Mouse (Mus musculus) limb, embryonic 13.5 days (tissue): Measurements from ENCODE around the gene Rpap3. TPM values are rescaled to one million over a fixed set of nuclear protein-coding genes. Genes with fewer than 3 reads are reported as not detected.
A peak's percentile ranks its signal among the peaks of the same experiment; 100 is the strongest.

Experiments used
- ATAC-seq: fragments of 200-750 bp; cut with Nextera tagmentation; 2 replicates; pipeline ENCODE4 v1.8.0; 2017; ENCODE audit warnings: low read depth, moderate number of reproducible peaks, moderate TSS enrichment; ENCODE audit not compliant: low FRiP score
- H3K27ac ChIP-seq: fragments of 300-500 bp; sonication (generic); 2 replicates; pipeline ENCODE4 v1.5.1; 2015; ENCODE audit warnings: inconsistent platforms, mild to moderate bottlenecking, moderate library complexity
- H3K27me3 ChIP-seq: fragments of 300-500 bp; sonication (generic); 2 replicates; pipeline ENCODE4 v1.6.1; 2015; ENCODE audit warnings: mild to moderate bottlenecking, inconsistent platforms
- H3K36me3 ChIP-seq: fragments of 300-500 bp; sonication (generic); 2 replicates; pipeline ENCODE4 v1.6.1; 2015; ENCODE audit warnings: inconsistent platforms, mild to moderate bottlenecking, moderate library complexity
- H3K4me1 ChIP-seq: fragments of 300-500 bp; sonication (generic); 2 replicates; pipeline ENCODE4 v1.6.1; 2015; ENCODE audit warnings: inconsistent platforms
- H3K4me2 ChIP-seq: fragments of 300-500 bp; sonication (generic); replicated peaks from 2 replicates; pipeline ENCODE4 v1.6.1; 2015; ENCODE audit warnings: inconsistent platforms, mild to moderate bottlenecking, moderate library complexity
- H3K4me3 ChIP-seq: fragments of 300-500 bp; sonication (generic); 2 replicates; pipeline ENCODE4 v1.5.1; 2015; ENCODE audit warnings: moderate library complexity, mild to moderate bottlenecking, inconsistent platforms
- H3K9ac ChIP-seq: fragments of 300-500 bp; sonication (generic); 2 replicates; pipeline ENCODE4 v1.6.1; 2015; ENCODE audit warnings: mild to moderate bottlenecking, inconsistent platforms
- H3K9me3 ChIP-seq: fragments of 300-500 bp; sonication (generic); 2 replicates; pipeline ENCODE4 v1.6.1; 2016; ENCODE audit warnings: inconsistent platforms
- WGBS: fragments of 180-500 bp; shearing (Covaris S2); methylation state at CpG from one replicate; pipeline ENCODE4 v1.1.7; 2015; 5-methylcytosine and 5-hydroxymethylcytosine counted together
- polyA plus RNA-seq: library from polyadenylated mRNA; unstranded; fragments of >200 nt; fragmentation: Nextera tagmentation; extraction: Ambion mirVana; gene quantifications from 2 replicates; pipeline ENCODE4 v1.2.1, GENCODE M21; 2015

The Rpap3 gene
- polyA plus RNA-seq, 1 experiment from 2014 or later, result 27.5 TPM

DNA sequence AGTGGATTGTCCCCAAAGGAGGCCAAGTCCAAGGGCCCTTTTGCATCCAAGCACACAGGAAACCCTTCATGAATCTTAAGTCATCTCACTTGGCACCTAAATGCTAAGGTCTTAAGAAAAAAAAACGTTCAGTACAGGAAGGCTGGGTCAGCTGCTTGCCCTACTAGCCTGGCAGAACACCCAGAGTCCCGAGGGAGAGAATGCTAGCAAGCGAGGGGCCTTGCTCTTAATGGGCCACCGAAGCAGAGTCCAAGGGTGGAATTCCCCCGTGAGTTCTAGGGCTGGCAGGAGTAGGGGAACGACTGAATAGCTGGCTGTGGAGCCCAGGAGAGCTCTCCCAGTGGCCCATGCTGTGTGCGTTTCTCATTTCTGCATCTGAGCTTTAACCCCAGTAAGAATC lies 23.2 kb upstream of the Rpap3 start:
- 60% methylated on average over 7 of the region's 7 CpGs for WGBS

DNA sequence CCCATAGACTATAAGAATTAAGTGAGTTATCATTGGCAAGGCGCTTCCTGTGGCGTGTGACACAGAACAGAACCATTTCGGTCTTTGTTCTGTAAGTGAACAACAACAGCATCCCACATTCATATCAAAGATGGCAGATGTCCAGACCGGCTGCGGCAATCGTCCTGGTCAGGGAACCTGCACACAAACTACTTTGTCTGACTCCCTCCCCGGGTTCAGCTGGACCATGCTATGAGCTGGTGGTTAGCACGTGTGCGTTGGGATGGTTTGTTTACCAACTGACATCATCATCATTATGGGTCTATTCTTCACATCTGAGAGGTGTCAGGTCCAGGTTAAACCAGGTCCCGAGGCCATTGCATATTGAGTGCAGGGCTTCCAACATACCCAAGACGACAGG lies 22.8 kb upstream of the Rpap3 start:
- H3K4me2 ChIP-seq, result no peak overlapping the region
- H3K9ac ChIP-seq, result no peak overlapping the region
- WGBS, result 83% methylated on average over 11 of the region's 11 CpGs
- no peaks in the 10 kb centered on the region for H3K9me3 ChIP-seq
- H3K4me1 ChIP-seq, result no peaks in the 10 kb centered on the region
- no peaks in the 10 kb centered on the region for H3K27me3 ChIP-seq
- H3K36me3 ChIP-seq, result no peaks in the 10 kb centered on the region
- no peak overlapping the region for H3K27ac ChIP-seq
- ATAC-seq, result no peak
- no peak overlapping the region for H3K4me3 ChIP-seq

More for the DNA sequence above, 23.2 kb upstream of the Rpap3 start:
- Histone ChIP-seq H3K4me1 (no peaks in the 10 kb centered on the region), H3K36me3 (no peaks in the 10 kb centered on the region), H3K4me3 (no peak overlapping the region), H3K9ac (no peak overlapping the region), H3K4me2 (no peak overlapping the region), H3K27me3 (no peaks in the 10 kb centered on the region), H3K9me3 (no peaks in the 10 kb centered on the region), H3K27ac (no peak overlapping the region)
- no peak for ATAC-seq

DNA sequence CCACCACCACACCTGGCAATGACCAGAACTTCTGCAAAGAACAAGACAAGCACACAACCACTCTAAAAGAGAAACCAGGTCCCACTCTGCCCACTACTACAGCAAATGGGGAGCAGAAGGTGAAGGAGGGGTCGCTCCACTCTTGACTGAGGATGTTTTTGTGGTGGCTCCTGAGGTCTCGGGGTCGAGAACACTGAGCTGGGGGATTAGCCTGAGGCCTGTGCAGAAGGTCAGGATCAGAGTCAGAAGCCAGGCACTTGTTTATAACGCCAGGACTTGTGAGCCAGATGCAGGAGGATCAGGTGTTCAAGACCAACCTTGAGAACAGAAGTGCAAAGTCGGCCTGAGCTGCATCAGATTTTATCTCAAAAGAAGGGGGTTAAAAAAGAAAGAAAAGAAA lies 21.9 kb upstream of the Rpap3 start:
- Histone ChIP-seq H3K27ac (no peak overlapping the region), H3K9me3 (no peaks in the 10 kb centered on the region), H3K4me2 (no peak overlapping the region), H3K36me3 (no peaks in the 10 kb centered on the region), H3K9ac (no peak overlapping the region), H3K4me1 (no peaks in the 10 kb centered on the region), H3K27me3 (no peaks in the 10 kb centered on the region), H3K4me3 (no peak overlapping the region)
- no peak for ATAC-seq
- WGBS, result 65% methylated on average over 5 of the region's 5 CpGs

DNA sequence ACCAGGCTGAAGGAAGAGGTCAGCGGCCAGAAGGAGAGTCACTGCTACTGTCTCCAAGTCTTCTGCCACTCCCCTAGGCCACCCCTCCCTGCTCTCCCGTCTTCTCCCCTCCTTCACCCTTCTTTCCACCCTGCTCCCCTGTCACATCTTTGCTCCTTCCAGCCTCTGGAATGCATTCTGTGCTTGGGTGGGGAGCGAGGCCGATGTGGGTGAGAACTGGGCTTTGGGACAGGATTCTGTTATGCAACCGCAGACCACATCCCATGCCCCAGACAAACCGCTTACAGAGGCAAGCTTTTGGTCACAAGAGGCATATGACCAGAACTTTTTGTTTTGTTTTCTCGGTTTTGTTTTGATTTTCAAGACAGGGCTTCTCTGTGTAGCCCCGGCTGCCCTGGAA lies 21.4 kb upstream of the Rpap3 start:
- Histone ChIP-seq H3K4me3 (no peak overlapping the region), H3K4me1 (0 out of 2 replicates have a peak, but pooled peaks cover under 1% of the 10 kb centered on the region), H3K36me3 (no peaks in the 10 kb centered on the region), H3K27ac (no peak overlapping the region), H3K27me3 (no peaks in the 10 kb centered on the region), H3K4me2 (no peak overlapping the region), H3K9me3 (no peaks in the 10 kb centered on the region), H3K9ac (no peak overlapping the region)
- WGBS, result 76% methylated on average over 8 of the region's 8 CpGs
- no peak for ATAC-seq

DNA sequence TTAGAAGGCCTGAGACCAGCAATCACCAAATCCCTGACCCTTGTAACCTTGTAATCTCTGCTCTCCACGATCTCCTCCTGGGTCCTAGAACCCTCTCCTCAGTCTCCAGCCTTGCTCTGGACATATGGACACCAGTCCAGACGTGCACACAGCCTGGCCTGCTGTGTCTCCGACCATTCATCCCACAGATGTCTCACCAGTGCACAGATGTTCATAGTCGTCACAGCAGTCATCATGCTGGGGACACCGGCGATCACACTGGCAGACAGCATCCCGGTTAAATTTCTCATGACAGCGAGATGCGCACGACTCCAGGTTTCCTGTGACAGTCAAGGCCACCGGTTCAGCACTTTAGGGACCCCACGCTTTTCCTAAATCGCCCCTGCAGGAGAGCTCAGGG lies 20.7 kb upstream of the Rpap3 start:
- WGBS, result 76% methylated on average over 13 of the region's 13 CpGs
- Histone ChIP-seq H3K4me3 (no peak overlapping the region), H3K4me2 (no peak overlapping the region), H3K36me3 (no peaks in the 10 kb centered on the region), H3K27ac (no peak overlapping the region), H3K27me3 (no peaks in the 10 kb centered on the region), H3K4me1 (peaks cover 7% of the 10 kb centered on the region), H3K9me3 (no peaks in the 10 kb centered on the region), H3K9ac (no peak overlapping the region)
- no peak for ATAC-seq

DNA sequence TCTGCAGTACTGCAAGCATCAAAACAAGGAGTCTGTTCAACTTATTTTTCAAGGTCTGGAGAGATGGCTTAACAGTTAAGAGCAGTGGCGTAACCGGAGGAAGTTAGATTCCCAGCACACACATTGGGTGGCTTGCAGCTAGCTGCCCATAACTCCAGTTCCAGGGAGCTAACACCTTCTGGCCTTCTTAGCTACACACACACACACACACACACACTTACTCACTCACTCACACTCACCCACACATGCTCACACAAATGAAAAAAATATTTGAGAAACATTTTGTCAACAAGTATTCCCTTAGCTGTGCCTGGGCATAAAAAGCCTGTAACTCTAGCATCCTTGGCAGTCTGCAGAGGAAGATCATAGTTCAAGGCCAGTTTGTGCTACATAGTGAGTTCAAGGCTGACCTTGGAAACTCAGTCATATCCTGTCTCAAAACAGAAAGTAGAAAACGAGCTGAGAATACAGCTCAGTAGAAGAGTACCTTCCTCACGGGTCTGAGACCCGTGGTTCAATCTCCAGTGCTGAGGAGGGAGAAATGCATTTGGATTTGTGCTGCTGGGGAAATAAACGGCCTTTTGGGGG lies 19.7 kb upstream of the Rpap3 start:
- Histone ChIP-seq H3K36me3 (no peaks in the 10 kb centered on the region), H3K4me2 (no peak overlapping the region), H3K27ac (no peak overlapping the region), H3K27me3 (no peaks in the 10 kb centered on the region), H3K4me1 (peaks cover 18% of the 10 kb centered on the region), H3K9me3 (no peaks in the 10 kb centered on the region), H3K9ac (no peak overlapping the region), H3K4me3 (no peak overlapping the region)
- no peak for ATAC-seq
- WGBS, result 75% methylated on average over 6 of the region's 6 CpGs

DNA sequence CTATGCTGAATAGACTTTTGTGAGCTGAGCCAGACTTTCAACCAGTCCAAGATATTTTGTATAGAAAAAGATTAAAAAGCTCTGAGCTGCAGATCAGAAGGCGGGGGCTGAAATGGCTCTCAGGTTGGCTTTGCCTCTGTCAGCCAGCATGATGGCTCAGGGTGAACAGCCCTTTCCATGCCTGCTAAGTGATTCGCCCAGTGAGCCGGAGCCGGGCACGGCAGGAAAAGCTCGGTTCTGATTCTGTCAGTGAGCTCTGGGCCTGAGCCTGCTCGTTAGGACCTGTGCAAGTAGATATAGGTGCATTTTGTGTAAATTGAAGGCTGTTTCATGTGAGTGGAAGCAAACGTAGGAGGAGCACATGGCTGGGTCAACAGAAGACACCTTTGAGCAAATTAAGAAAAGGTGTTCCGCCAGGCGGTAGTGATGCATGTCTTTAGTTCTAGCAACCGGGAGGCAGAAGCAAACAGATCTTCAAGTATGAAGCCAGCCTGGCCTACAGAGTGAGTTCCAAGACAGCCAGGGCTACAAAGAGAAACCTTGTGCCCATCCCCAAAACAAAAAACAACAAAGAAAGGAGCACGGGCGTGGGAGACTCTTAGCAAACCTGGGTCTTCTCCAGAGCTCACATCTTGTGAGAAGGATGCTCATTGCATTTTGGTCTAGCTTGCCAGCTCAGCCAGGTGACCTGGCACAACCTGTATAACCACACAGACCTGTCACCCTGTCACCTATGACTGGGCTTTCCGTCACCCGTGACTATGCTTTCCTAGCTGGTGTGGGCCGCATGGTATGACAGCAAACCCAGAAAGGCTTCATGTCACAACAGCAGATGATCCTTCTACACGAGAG lies 18.9 kb upstream of the Rpap3 start:
- no peak for ATAC-seq
- H3K4me1 ChIP-seq, result peaks cover 20% of the 10 kb centered on the region
- H3K4me3 ChIP-seq, result no peak overlapping the region
- no peaks in the 10 kb centered on the region for H3K9me3 ChIP-seq
- H3K27me3 ChIP-seq, result no peaks in the 10 kb centered on the region
- H3K9ac ChIP-seq, result no peak overlapping the region
- no peak overlapping the region for H3K4me2 ChIP-seq
- 80% methylated on average over 17 of the region's 17 CpGs for WGBS
- no peaks in the 10 kb centered on the region for H3K36me3 ChIP-seq
- H3K27ac ChIP-seq, result no peak overlapping the region

DNA sequence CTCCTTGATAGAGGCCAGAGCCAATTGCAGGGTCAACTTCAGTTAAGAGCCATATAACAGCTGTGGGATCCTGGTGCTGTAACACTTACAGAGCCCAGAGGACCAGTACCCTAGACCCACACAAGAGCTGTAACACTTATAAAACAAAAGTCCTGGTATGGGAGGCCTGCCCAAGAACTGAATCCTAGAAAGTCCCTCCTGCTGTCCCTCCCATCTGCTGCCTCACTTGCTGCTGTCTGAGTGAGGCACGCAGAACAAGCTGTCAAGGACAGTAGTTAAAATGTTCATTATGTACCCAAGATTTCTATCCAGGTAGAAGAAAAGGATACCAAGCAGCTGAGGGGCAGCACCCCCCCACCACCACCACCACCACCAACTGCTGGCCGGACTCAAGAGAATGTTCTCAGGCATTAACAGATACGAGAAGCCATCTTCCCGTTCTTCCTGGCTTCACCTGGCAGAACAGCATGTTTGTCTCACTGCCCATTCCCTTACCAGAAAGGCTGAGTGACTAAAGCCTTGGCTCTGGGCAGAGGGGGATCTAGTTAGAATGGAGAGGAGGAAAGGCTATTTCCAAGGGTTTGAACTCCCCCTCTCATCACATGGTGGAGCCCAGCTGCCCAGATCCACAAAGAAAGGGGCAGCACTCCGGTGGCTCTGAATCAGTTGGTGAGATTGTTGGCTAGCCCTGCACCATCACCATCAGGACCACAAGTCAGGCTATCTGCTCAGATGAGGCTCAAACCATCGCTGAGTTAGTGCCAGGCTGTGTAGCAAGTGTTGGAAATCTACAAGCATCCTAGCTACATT lies 18.1 kb upstream of the Rpap3 start:
- no peaks in the 10 kb centered on the region for H3K9me3 ChIP-seq
- WGBS, result 90% methylated on average over 6 of the region's 6 CpGs
- no peak overlapping the region for H3K9ac ChIP-seq
- H3K4me1 ChIP-seq, result peaks cover 20% of the 10 kb centered on the region
- no peak for ATAC-seq
- no peaks in the 10 kb centered on the region for H3K27me3 ChIP-seq
- no peak overlapping the region for H3K4me2 ChIP-seq
- no peak overlapping the region for H3K4me3 ChIP-seq
- H3K36me3 ChIP-seq, result no peaks in the 10 kb centered on the region
- H3K27ac ChIP-seq, result no peak overlapping the region

DNA sequence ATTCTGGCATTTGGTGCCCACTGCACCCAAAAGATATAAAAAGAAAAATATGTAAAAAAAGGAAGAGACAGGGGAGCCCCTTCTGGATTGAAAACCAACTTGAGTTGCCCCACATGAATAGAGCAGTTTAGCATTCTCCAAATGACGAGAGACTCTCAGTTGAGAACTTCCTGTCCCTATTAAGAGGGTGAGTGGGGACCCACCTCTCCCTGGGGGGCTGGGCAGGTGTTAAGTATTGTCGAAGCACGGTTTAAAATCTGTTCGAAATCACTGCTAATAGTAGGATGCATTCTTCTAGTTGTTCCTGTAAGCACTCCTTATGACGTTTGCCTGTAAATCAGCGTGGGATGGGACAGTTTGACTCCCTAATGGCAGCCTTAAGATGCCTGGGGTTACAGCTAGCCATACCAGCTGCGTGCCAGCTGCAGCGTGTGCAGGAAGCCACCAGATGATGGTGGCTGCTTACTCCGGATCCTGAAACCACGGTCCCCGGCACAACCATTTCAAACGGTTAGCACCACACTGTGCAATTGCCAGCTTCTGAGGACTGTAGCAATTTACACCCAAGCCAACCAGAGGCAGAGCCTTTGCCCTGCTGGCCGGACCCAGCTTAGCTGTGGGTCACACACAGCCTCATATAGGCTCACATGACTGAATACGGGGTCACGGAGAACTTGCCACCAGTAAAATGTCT lies 15.5 kb upstream of the Rpap3 start:
- WGBS, result 29% methylated on average over 15 of the region's 15 CpGs
- Histone ChIP-seq H3K36me3 (no peaks in the 10 kb centered on the region), H3K4me2 (no peak overlapping the region), H3K4me1 (peaks cover 24% of the 10 kb centered on the region), H3K27me3 (no peaks in the 10 kb centered on the region), H3K4me3 (no peak overlapping the region), H3K9ac (no peak overlapping the region), H3K27ac (peak overlapping the region; percentile 33; the same call in 1 of the 2 replicates), H3K9me3 (no peaks in the 10 kb centered on the region)
- peak; percentile 24; the same call in 1 of the 2 replicates for ATAC-seq

DNA sequence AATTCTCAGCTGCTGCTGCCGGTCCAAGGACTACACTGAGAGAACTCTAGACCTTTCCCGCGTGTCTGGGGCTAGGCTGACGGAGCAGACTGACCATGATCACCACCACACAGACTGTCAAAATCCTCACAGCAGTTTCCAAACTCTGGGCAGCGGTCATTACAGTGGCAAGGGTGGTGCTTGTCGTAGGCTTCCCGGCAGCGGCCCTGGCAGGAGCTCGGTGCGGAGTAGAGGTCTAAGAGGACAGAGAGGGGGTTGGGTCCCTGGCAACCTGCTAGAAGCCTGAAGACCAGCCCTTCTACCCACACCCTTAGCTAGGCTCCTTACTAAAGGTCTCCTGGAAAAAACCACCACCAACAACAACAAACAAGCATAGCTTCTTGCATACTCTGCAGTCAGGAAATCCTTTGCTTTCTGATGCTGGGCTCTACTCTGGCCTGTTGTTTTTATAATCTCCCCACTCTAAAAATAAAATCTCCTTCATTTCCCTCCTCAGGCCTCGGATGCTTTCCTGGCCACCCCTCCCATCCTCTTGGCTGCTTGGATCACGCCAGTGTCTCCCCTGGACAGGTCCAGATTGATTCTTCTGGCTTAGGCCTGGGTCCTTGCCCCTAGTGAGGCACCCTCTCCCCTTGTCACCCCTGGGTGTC lies 14.5 kb upstream of the Rpap3 start:
- peaks cover 24% of the 10 kb centered on the region for H3K4me1 ChIP-seq
- ATAC-seq, result no peak
- H3K9me3 ChIP-seq, result no peaks in the 10 kb centered on the region
- no peak overlapping the region for H3K27ac ChIP-seq
- no peaks in the 10 kb centered on the region for H3K36me3 ChIP-seq
- H3K27me3 ChIP-seq, result no peaks in the 10 kb centered on the region
- H3K4me3 ChIP-seq, result no peak overlapping the region
- WGBS, result 76% methylated on average over 12 of the region's 12 CpGs
- no peak overlapping the region for H3K4me2 ChIP-seq
- no peak overlapping the region for H3K9ac ChIP-seq

DNA sequence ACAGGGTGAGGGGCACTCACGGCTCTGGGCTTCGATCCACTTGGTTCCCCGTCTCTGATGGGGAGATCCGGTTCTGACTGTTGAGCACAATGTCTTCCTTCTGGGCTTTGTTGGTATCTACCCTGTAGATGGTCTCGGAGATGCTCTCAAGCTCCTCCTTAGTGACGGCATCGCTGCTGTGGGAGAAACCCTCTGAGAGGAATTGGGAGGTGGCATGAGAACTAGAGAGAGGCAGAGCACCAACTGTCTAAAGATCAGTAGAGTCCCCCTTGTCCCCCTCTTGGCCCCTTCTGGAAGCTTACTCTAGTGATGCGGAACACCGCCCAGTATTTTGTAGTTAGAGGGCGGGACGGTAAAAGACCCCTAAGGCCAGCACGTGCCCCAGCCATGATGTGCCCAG lies 13.9 kb upstream of the Rpap3 start:
- H3K4me2 ChIP-seq, result no peak overlapping the region
- no peak for ATAC-seq
- H3K4me1 ChIP-seq, result peaks cover 24% of the 10 kb centered on the region
- H3K9ac ChIP-seq, result no peak overlapping the region
- WGBS, result 93% methylated on average over 12 of the region's 12 CpGs
- no peaks in the 10 kb centered on the region for H3K36me3 ChIP-seq
- no peaks in the 10 kb centered on the region for H3K27me3 ChIP-seq
- no peak overlapping the region for H3K4me3 ChIP-seq
- no peak overlapping the region for H3K27ac ChIP-seq
- H3K9me3 ChIP-seq, result no peaks in the 10 kb centered on the region
